ENCODE assay signal across 14 mouse cellular contexts in genomic region chr6:147310435-147310978, GRCm38 (mm10). TPM values are rescaled to one million over a fixed set of nuclear protein-coding genes. Genes with fewer than 3 reads are reported as not detected.
"Had no signal": no experiment of that assay in that cellular context is flagged by ENCODE, and none has a peak within 500 bp of the region (broad histone marks: within the 10 kb centered on the region; RNA-seq: fewer than 3 reads in every experiment).

No protein-coding gene starts in this region.

- H3K36me3 ChIP-seq: kidney, embryonic 15.5 days; liver, embryonic 13.5 days had no signal

- H3K4me1 ChIP-seq: kidney, embryonic 15.5 days; liver, embryonic 13.5 days had no signal

- H3K4me2 ChIP-seq: kidney, embryonic 15.5 days; liver, embryonic 13.5 days; midbrain, embryonic 11.5 days had no signal

- H3K4me3 ChIP-seq: kidney, embryonic 15.5 days; left cerebral cortex, adult 2 months; liver, embryonic 13.5 days had no signal

- H3K9ac ChIP-seq: kidney, embryonic 15.5 days; liver, embryonic 13.5 days had no signal

- H3K9me3 ChIP-seq: kidney, embryonic 15.5 days had no signal

- H3K27ac ChIP-seq: kidney, embryonic 15.5 days; left cerebral cortex, adult 2 months; liver, embryonic 13.5 days; macrophage had no signal

- H3K27me3 ChIP-seq: kidney, embryonic 15.5 days; liver, embryonic 13.5 days had no signal

- DNase-seq: kidney, adult 11 months; kidney, adult 8-10 months; kidney, postnatal 10 days; kidney, postnatal 36 days; layer of hippocampus, postnatal 36 days; liver, embryonic 13.5 days; lung, adult 2 months; midbrain, embryonic 14.5 days; thymus, postnatal 25 days had no signal

RNA-seq across cellular contexts. Expression of gene Pthlh, which starts 46.5 kb away (rescaled TPM):
- total RNA-seq: megakaryocyte-erythroid progenitor cell, adult 5-6 weeks had no signal
- polyA plus RNA-seq: liver, embryonic 13.5 days; macrophage had no signal
